Mouse (Mus musculus) small intestine, adult 2 months (tissue): ENCODE data around the gene Ppp1ca. TPM values are rescaled to one million over a fixed set of nuclear protein-coding genes. Genes with fewer than 3 reads are reported as not detected.
A peak's percentile ranks its signal among the peaks of the same experiment; 100 is the strongest.

ENCODE experiments used
- H3K27ac ChIP-seq: fragments of 200-500 bp; 2 replicates; pipeline ENCODE4 v1.5.1; 2012; ENCODE audit warnings: low read depth, low read length, control low read depth, inconsistent platforms; ENCODE audit not compliant: insufficient read depth
- H3K27me3 ChIP-seq: fragments of 200-500 bp; 2 replicates; pipeline ENCODE4 v1.6.1; 2012; ENCODE audit warnings: mild to moderate bottlenecking, moderate library complexity, low read length, inconsistent platforms; ENCODE audit not compliant: control insufficient read depth, insufficient read depth
- H3K36me3 ChIP-seq: fragments of 200-500 bp; 2 replicates; pipeline ENCODE4 v1.6.1; 2012; ENCODE audit warnings: mild to moderate bottlenecking, low read length, control low read depth, inconsistent platforms; ENCODE audit not compliant: control insufficient read depth, insufficient read depth
- H3K4me1 ChIP-seq: fragments of 200-500 bp; 2 replicates; pipeline ENCODE4 v1.6.1; 2012; ENCODE audit warnings: low read length, inconsistent platforms, mixed read lengths; ENCODE audit not compliant: control insufficient read depth, insufficient read depth, insufficient read length
- H3K4me3 ChIP-seq: fragments of 200-500 bp; 2 replicates; pipeline ENCODE4 v1.5.1; 2012; ENCODE audit warnings: low read depth, mild to moderate bottlenecking, control low read depth, inconsistent platforms, low read length, moderate library complexity
- CTCF ChIP-seq: fragments of 200-500 bp; IDR thresholded peaks from 2 replicates; pipeline ENCODE4 v1.5.1; 2012; ENCODE audit warnings: low read depth, mild to moderate bottlenecking, control low read depth, inconsistent platforms, low read length, moderate library complexity, mixed read lengths; ENCODE audit not compliant: insufficient replicate concordance, insufficient read length; ENCODE audit errors: extremely low read depth
- POLR2A ChIP-seq: fragments of 200-500 bp; IDR thresholded peaks from 2 replicates; pipeline ENCODE4 v1.6.1; 2012; ENCODE audit warnings: low read depth, mild to moderate bottlenecking, control low read depth, inconsistent platforms, low read length, moderate library complexity
- WGBS: fragments of 180-500 bp; shearing (Covaris S2); methylation state at CpG from one replicate; pipeline ENCODE4 v1.1.7; 2018; 5-methylcytosine and 5-hydroxymethylcytosine counted together
- polyA plus RNA-seq: library from polyadenylated mRNA; depleted of rRNA; stranded (reverse); fragments of >200 nt; gene quantifications from 2 replicates; pipeline ENCODE4 v1.2.3, GENCODE M21; 2012

Gene Ppp1ca
- polyA plus RNA-seq, 1 experiment, result 258 TPM

DNA sequence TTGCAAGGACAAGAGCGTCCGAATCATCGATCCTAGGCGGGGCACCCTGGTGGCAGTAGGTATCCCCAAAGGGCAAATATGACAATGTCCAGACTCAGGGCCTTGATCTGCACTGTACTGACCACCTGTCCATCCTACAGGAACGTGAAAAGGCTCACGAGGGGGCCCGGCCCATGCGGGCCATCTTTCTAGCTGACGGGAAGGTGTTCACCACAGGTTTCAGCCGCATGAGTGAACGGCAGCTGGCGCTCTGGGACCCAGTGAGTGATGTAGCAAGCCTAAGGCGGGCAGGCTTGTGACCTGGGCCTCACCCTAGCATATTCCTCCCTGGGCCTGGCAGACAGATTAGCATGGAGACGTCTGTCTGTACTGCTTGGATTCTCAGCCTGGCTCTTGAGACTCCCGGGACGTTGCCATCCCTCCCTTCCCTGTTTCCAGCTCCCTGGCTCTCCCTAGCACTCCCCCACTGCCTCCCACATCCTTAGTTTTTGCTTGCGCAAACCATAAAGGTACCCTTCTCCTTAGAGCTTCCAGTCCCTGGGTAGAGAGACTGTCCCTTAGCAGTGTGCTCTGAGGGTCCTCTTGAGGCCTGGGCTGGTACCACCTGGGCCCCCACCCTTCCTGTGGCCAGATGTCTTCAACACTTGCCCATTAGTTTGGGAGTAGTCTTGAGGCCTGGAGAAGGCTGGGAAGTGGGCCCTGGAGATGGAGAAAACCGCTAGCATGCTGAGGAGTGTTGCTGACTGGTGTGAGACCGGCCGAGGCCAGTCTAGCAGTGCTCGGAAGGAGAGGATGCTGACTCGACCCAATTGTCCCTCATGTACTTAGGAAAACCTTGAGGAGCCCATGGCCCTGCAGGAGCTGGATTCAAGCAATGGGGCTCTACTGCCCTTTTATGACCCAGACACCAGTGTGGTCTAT lies 41.0 kb upstream of the Ppp1ca start:
- Histone ChIP-seq H3K27me3 (no peaks in the 10 kb centered on the region), H3K4me3 (0 out of 2 replicates have a peak overlapping the region, but pooled peaks have one; percentile 94), H3K4me1 (peaks cover 12% of the 10 kb centered on the region), H3K36me3 (peaks cover 40% of the 10 kb centered on the region), H3K27ac (no peak overlapping the region)
- 90% methylated on average over 22 of the region's 22 CpGs for WGBS
- TF ChIP-seq POLR2A (no peak), CTCF (no peak)

DNA sequence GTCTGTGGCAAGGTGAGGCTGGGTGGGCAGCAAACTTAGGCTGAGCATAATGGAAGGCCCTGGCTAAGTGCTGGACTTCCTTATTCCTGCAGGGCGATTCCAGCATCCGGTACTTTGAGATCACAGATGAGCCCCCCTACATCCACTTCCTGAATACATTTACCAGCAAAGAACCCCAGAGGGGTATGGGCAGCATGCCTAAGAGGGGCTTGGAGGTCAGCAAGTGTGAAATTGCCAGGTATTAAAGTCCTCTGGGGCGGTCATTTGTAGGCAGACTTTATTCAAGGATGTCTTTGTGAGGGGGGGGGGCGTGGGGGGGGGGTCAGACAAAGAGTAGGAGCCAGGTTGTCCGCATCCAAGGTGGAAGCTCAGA lies 40.4 kb upstream of the Ppp1ca start:
- H3K27me3 ChIP-seq, result no peaks in the 10 kb centered on the region
- 73% methylated on average over 5 of the region's 5 CpGs for WGBS
- TF ChIP-seq CTCF (no peak), POLR2A (no peak)
- no peak overlapping the region for H3K27ac ChIP-seq
- no peak overlapping the region for H3K4me3 ChIP-seq
- peaks cover 12% of the 10 kb centered on the region for H3K4me1 ChIP-seq
- H3K36me3 ChIP-seq, result peaks cover 45% of the 10 kb centered on the region

DNA sequence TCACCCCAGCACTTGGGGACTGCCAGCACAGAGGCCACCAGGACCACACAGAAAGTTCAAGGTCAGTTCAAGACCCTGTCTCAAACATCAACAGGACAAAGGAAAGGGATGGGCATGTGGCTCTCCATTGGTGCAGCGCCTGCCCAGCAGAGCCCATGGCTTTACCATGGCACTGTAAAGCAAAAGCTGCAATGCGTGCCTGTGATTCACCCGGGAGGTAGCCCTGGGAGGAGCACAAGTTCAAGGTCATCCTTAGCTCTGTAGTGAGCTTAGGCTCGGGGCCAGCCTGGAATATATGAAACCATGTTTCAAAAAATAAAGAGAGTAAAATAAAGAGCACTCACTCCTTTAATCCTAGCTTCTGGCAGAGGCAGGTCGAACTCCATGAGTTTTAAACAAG lies 40.0 kb upstream of the Ppp1ca start:
- Histone ChIP-seq H3K27ac (no peak overlapping the region), H3K36me3 (peaks cover 48% of the 10 kb centered on the region), H3K4me3 (no peak overlapping the region), H3K4me1 (peaks cover 12% of the 10 kb centered on the region), H3K27me3 (no peaks in the 10 kb centered on the region)
- 79% methylated on average over 5 of the region's 5 CpGs for WGBS
- TF ChIP-seq POLR2A (no peak), CTCF (no peak)

DNA sequence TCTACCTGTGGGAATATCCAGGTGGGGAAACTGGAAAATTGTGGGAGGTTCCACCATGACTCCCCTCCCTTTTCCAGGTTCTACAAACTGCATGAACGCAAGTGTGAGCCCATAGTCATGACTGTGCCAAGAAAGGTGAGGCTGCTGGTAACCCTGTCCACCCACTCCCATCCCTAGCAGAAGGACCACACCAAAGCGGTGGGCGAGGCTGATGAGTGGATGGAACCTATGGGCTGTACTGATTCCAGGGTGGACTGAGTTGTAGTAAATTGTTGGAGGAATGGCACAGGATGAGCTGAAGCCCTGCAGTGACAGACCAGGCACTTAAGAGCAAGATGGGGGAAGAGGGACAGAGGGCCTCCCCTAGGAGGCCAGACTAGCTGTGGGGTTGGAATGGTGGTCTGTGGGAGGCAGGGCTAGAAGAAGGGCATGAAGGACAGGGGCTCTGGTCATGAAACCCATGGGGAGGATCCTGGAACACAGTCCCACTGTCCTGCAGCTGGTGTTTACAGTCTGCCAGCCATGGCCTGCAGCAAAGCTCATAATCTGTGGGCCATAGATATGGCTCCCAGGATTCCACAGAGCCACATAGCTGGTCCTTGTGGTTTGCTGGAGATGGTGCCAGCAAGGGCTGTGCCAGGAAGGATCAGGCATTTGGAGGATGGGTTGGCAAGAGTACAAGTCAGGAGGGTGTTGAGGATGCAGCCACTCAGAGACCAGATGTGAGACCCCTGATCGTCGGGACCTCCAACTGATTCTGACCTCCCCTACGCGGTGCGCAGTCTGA lies 39.2 kb upstream of the Ppp1ca start:
- Histone ChIP-seq H3K4me3 (no peak overlapping the region), H3K36me3 (peaks cover 53% of the 10 kb centered on the region), H3K27ac (no peak overlapping the region), H3K4me1 (peaks cover 12% of the 10 kb centered on the region), H3K27me3 (no peaks in the 10 kb centered on the region)
- TF ChIP-seq POLR2A, result no peak
- TF ChIP-seq CTCF, result no peak
- 86% methylated on average over 8 of the region's 8 CpGs for WGBS

DNA sequence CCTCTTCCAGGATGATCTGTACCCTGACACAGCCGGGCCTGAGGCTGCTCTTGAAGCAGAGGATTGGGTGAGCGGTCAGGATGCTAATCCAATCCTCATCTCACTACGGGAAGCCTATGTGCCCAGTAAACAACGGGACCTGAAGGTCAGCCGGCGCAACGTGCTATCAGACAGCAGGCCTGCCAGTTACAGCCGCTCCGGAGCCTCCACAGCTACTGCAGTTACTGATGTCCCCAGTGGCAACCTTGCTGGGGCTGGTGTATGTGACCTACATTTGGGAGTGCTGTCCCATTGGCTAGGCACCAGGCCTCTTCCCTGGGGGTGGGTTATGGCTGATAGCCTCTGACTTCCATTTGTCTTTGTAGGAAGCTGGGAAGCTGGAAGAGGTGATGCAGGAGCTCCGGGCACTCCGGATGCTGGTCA lies 38.6 kb upstream of the Ppp1ca start, which contains the start of gene Ptprcap:
Ptprcap (plus strand) TSS at position 373 of the 423 bp plus-strand sequence.
- 76% methylated on average over 11 of the region's 11 CpGs for WGBS
- TF ChIP-seq POLR2A, result no peak
- TF ChIP-seq CTCF, result no peak
- H3K4me3 ChIP-seq, result no peak within 1 kb of the TSS
- H3K27ac ChIP-seq, result no peak within 1 kb of the TSS
- H3K36me3 ChIP-seq, result peaks cover 58% of the 10 kb centered on the region
- no peaks in the 10 kb centered on the region for H3K27me3 ChIP-seq
- peaks cover 12% of the 10 kb centered on the region for H3K4me1 ChIP-seq

DNA sequence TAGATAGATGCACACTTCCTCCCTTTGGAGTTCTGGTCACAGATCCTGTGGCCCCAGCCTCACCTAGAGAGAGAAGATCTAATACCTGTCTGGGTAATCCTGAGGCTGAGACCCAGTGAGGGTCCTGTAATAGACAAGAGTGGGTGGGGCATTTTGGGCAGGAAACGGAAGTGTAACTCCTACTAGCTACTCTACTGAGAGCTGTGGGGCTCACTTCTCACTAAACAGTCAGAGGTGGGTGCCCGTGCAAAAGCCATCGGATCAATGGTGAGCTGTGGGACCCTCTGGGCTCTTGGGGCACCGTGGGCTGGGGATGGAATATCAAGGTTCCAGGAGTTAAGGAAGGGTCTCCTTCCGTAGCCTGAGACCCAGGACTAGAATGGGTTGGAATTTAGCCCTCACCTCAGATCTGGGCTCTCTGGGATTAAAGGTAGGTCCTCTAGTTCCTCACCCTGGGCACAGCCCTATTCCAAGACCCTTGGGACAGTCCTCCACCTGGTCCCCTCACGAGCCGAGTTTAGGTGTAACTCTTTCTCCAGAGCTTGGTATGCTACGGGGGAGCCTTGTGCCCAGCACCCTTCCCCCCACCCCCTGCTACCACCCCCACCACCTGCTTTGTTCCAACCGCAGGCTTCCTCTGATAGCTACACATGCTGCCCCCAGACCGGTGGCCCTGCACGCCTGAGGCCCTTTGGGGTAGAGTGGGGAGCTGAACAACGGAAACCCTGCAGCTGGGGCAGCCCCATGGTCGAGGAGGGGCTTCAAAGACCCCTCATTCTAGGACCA lies 37.2 kb upstream of the Ppp1ca start:
- H3K36me3 ChIP-seq, result peaks cover 66% of the 10 kb centered on the region
- H3K27ac ChIP-seq, result peak overlapping the region; percentile 73
- no peaks in the 10 kb centered on the region for H3K27me3 ChIP-seq
- TF ChIP-seq CTCF (no peak), POLR2A (peak; percentile 54; the same call in 1 of the 2 replicates)
- peak overlapping the region; percentile 44 for H3K4me3 ChIP-seq
- WGBS, result 72% methylated on average over 13 of the region's 13 CpGs
- peaks cover 8% of the 10 kb centered on the region for H3K4me1 ChIP-seq
